Mouse (Mus musculus) forebrain, embryonic 15.5 days (tissue): ENCODE measurements around the gene Tcte2. TPM values are rescaled to one million over a fixed set of nuclear protein-coding genes. Genes with fewer than 3 reads are reported as not detected.

ENCODE experiments used
- ATAC-seq: fragments of 200-750 bp; cut with Nextera tagmentation; replicated peaks from 2 replicates; pipeline ENCODE4 v1.8.0; 2017; ENCODE audit warnings: mild to moderate bottlenecking, moderate TSS enrichment, moderate library complexity
- H3K27ac ChIP-seq: fragments of 300-500 bp; sonication (generic); replicated peaks from 2 replicates; pipeline ENCODE4 v1.5.1; 2015; ENCODE audit warnings: mild to moderate bottlenecking, inconsistent platforms
- H3K27me3 ChIP-seq: fragments of 300-500 bp; sonication (generic); 2 replicates; pipeline ENCODE4 v1.6.1; 2015; ENCODE audit warnings: inconsistent platforms
- H3K36me3 ChIP-seq: fragments of 300-500 bp; sonication (generic); 2 replicates; pipeline ENCODE4 v1.6.1; 2015; ENCODE audit warnings: mild to moderate bottlenecking, inconsistent platforms
- H3K4me1 ChIP-seq: fragments of 300-500 bp; sonication (generic); 2 replicates; pipeline ENCODE4 v1.6.1; 2015; ENCODE audit warnings: inconsistent platforms
- H3K4me2 ChIP-seq: fragments of 300-500 bp; sonication (generic); replicated peaks from 2 replicates; pipeline ENCODE4 v1.6.1; 2015; ENCODE audit warnings: mild to moderate bottlenecking, inconsistent platforms
- H3K4me3 ChIP-seq: fragments of 300-500 bp; sonication (generic); 2 replicates; pipeline ENCODE4 v1.5.1; 2015; ENCODE audit warnings: mild to moderate bottlenecking, inconsistent platforms
- H3K9ac ChIP-seq: fragments of 300-500 bp; sonication (generic); replicated peaks from 2 replicates; pipeline ENCODE4 v1.6.1; 2015; ENCODE audit warnings: mild to moderate bottlenecking, inconsistent platforms
- H3K9me3 ChIP-seq: fragments of 300-500 bp; sonication (generic); 2 replicates; pipeline ENCODE4 v1.6.1; 2016; ENCODE audit warnings: inconsistent platforms
- WGBS: fragments of 180-500 bp; shearing (Covaris S2); methylation state at CpG from one replicate; pipeline ENCODE4 v1.1.7; 2015; ENCODE audit warnings: mixed read lengths; 5-methylcytosine and 5-hydroxymethylcytosine counted together
- polyA plus RNA-seq: library from polyadenylated mRNA; unstranded; fragments of >200 nt; fragmentation: Nextera tagmentation; extraction: Ambion mirVana; gene quantifications from 2 replicates; pipeline ENCODE4 v1.2.1, GENCODE M21; 2015

The Tcte2 gene
- polyA plus RNA-seq, 1 experiment from 2014 or later = 27.8 TPM

GRCm38 (mm10) chr17:13763819-13764218 lies 2.2 kb upstream of the Tcte2 start:
- H3K27me3 ChIP-seq = no peaks in the 10 kb centered on the region
- peaks cover 37% of the 10 kb centered on the region for H3K4me1 ChIP-seq
- H3K4me2 ChIP-seq = no peak overlapping the region
- H3K9ac ChIP-seq = no peak overlapping the region
- no peaks in the 10 kb centered on the region for H3K9me3 ChIP-seq
- ATAC-seq = no peak
- H3K27ac ChIP-seq = no peak overlapping the region
- WGBS = 53% methylated on average over 1 of the region's 1 CpGs
- H3K4me3 ChIP-seq = no peak overlapping the region
- no peaks in the 10 kb centered on the region for H3K36me3 ChIP-seq

GRCm38 (mm10) chr17:13760675-13761178 lies 898 bp downstream of the Tcte2 start:
- H3K9ac ChIP-seq = peak overlapping the region; percentile 99
- no peaks in the 10 kb centered on the region for H3K9me3 ChIP-seq
- WGBS = under 1% methylated on average over 67 of the region's 72 CpGs
- peak overlapping the region; percentile 97 for H3K4me3 ChIP-seq
- peaks cover 50% of the 10 kb centered on the region for H3K4me1 ChIP-seq
- H3K27me3 ChIP-seq = no peaks in the 10 kb centered on the region
- peak overlapping the region; percentile 87 for H3K4me2 ChIP-seq
- no peaks in the 10 kb centered on the region for H3K36me3 ChIP-seq
- ATAC-seq = peak; percentile 41
- peak overlapping the region; percentile 98 for H3K27ac ChIP-seq

- Histone ChIP-seq H3K27me3 (no peaks in the 10 kb centered on the region), H3K4me2 (peak within 1 kb of the TSS; percentile 87), H3K27ac (peak within 1 kb of the TSS; percentile 98), H3K4me1 (peaks cover 45% of the 10 kb centered on the region), H3K9me3 (no peaks in the 10 kb centered on the region), H3K36me3 (no peaks in the 10 kb centered on the region), H3K9ac (peak within 1 kb of the TSS; percentile 99), H3K4me3 (peak within 1 kb of the TSS; percentile 97)
- WGBS = under 1% methylated on average over 102 of the region's 108 CpGs
- peak; percentile 89 for ATAC-seq
Measured at GRCm38 (mm10) chr17:13759853-13760627, 1.6 kb downstream of the Tcte2 start, which contains the start of gene Afdn. Afdn (plus strand) TSS chr17:13760539.

- Histone ChIP-seq H3K27ac (peak overlapping the region; percentile 98), H3K9ac (peak overlapping the region; percentile 99), H3K4me2 (peak overlapping the region; percentile 50), H3K36me3 (no peaks in the 10 kb centered on the region), H3K4me1 (peaks cover 39% of the 10 kb centered on the region), H3K27me3 (no peaks in the 10 kb centered on the region), H3K4me3 (peak overlapping the region; percentile 97), H3K9me3 (no peaks in the 10 kb centered on the region)
- WGBS = under 1% methylated on average over 13 of the region's 13 CpGs
- peak; percentile 16; the same call in 1 of the 2 replicates for ATAC-seq
Measured at GRCm38 (mm10) chr17:13759156-13759852, 2.3 kb downstream of the Tcte2 start.

- peak overlapping the region; percentile 98 for H3K27ac ChIP-seq
Measured at GRCm38 (mm10) chr17:13758586-13758985, 3.0 kb downstream of the Tcte2 start.

GRCm38 (mm10) chr17:13754940-13755339 lies 6.7 kb downstream of the Tcte2 start:
- Histone ChIP-seq H3K4me2 (no peak overlapping the region), H3K27ac (no peak overlapping the region), H3K36me3 (no peaks in the 10 kb centered on the region), H3K4me1 (peaks cover 15% of the 10 kb centered on the region), H3K27me3 (no peaks in the 10 kb centered on the region), H3K9ac (no peak overlapping the region), H3K9me3 (no peaks in the 10 kb centered on the region), H3K4me3 (no peak overlapping the region)
- no peak for ATAC-seq
- WGBS = 83% methylated on average over 6 of the region's 6 CpGs

More at GRCm38 (mm10) chr17:13758586-13758985, 3.0 kb downstream of the Tcte2 start:
- no peak for ATAC-seq
- H3K4me3 ChIP-seq = peak overlapping the region; percentile 97
- no peaks in the 10 kb centered on the region for H3K27me3 ChIP-seq
- H3K9ac ChIP-seq = peak overlapping the region; percentile 99
- 12% methylated on average over 7 of the region's 7 CpGs for WGBS
- H3K4me1 ChIP-seq = peaks cover 33% of the 10 kb centered on the region
- peak overlapping the region; percentile 50 for H3K4me2 ChIP-seq
- H3K36me3 ChIP-seq = no peaks in the 10 kb centered on the region
- H3K9me3 ChIP-seq = no peaks in the 10 kb centered on the region

- no peak overlapping the region for H3K4me3 ChIP-seq
- H3K27ac ChIP-seq = no peak overlapping the region
- H3K9me3 ChIP-seq = no peaks in the 10 kb centered on the region
- no peaks in the 10 kb centered on the region for H3K27me3 ChIP-seq
- no peak overlapping the region for H3K9ac ChIP-seq
- H3K4me1 ChIP-seq = peaks cover 14% of the 10 kb centered on the region
- no peaks in the 10 kb centered on the region for H3K36me3 ChIP-seq
- no peak overlapping the region for H3K4me2 ChIP-seq
- ATAC-seq = no peak
- whole genome bisulfite sequencing = 82% methylated on average over 4 of the region's 4 CpGs
Measured at GRCm38 (mm10) chr17:13753918-13754317, 7.7 kb downstream of the Tcte2 start.

GRCm38 (mm10) chr17:13749027-13749426 lies 12.6 kb downstream of the Tcte2 start:
- Histone ChIP-seq H3K27ac (no peak overlapping the region), H3K9me3 (no peaks in the 10 kb centered on the region), H3K4me1 (peaks cover 10% of the 10 kb centered on the region), H3K27me3 (no peaks in the 10 kb centered on the region), H3K36me3 (no peaks in the 10 kb centered on the region), H3K4me2 (no peak overlapping the region), H3K4me3 (no peak overlapping the region), H3K9ac (no peak overlapping the region)
- ATAC-seq = no peak
- 99% methylated on average over 4 of the region's 4 CpGs for WGBS

- ATAC-seq = no peak
- 88% methylated on average over 9 of the region's 9 CpGs for WGBS
Measured at GRCm38 (mm10) chr17:13747681-13748080, 13.9 kb downstream of the Tcte2 start.

GRCm38 (mm10) chr17:13746330-13746729 lies 15.3 kb downstream of the Tcte2 start:
- 65% methylated on average over 6 of the region's 6 CpGs for WGBS
- Histone ChIP-seq H3K27me3 (no peaks in the 10 kb centered on the region), H3K9ac (no peak overlapping the region), H3K9me3 (no peaks in the 10 kb centered on the region), H3K27ac (no peak overlapping the region), H3K4me1 (peaks cover 15% of the 10 kb centered on the region), H3K36me3 (no peaks in the 10 kb centered on the region), H3K4me3 (no peak overlapping the region), H3K4me2 (no peak overlapping the region)
- ATAC-seq = no peak

More at GRCm38 (mm10) chr17:13747681-13748080, 13.9 kb downstream of the Tcte2 start:
- Histone ChIP-seq H3K4me3 (no peak overlapping the region), H3K4me1 (peaks cover 15% of the 10 kb centered on the region), H3K36me3 (no peaks in the 10 kb centered on the region), H3K27ac (no peak overlapping the region), H3K9ac (no peak overlapping the region), H3K27me3 (no peaks in the 10 kb centered on the region), H3K9me3 (no peaks in the 10 kb centered on the region), H3K4me2 (no peak overlapping the region)

- H3K4me3 ChIP-seq = no peak overlapping the region
- 0 out of 2 replicates have a peak, but pooled peaks have one; percentile 24 for ATAC-seq
- no peaks in the 10 kb centered on the region for H3K27me3 ChIP-seq
- H3K9me3 ChIP-seq = no peaks in the 10 kb centered on the region
- no peaks in the 10 kb centered on the region for H3K36me3 ChIP-seq
- H3K4me1 ChIP-seq = peaks cover 15% of the 10 kb centered on the region
- H3K27ac ChIP-seq = 0 out of 2 replicates have a peak overlapping the region, but pooled peaks have one; percentile 14
- H3K4me2 ChIP-seq = no peak overlapping the region
- H3K9ac ChIP-seq = no peak overlapping the region
- WGBS = 47% methylated on average over 2 of the region's 2 CpGs
Measured at GRCm38 (mm10) chr17:13745373-13745772, 16.3 kb downstream of the Tcte2 start.

- Histone ChIP-seq H3K4me3 (no peak overlapping the region), H3K9me3 (no peaks in the 10 kb centered on the region), H3K4me2 (no peak overlapping the region), H3K27ac (0 out of 2 replicates have a peak overlapping the region, but pooled peaks have one; percentile 14), H3K27me3 (no peaks in the 10 kb centered on the region), H3K36me3 (no peaks in the 10 kb centered on the region), H3K4me1 (peaks cover 15% of the 10 kb centered on the region), H3K9ac (no peak overlapping the region)
- 0 out of 2 replicates have a peak, but pooled peaks have one; percentile 23 for ATAC-seq
- 29% methylated on average over 4 of the region's 4 CpGs for WGBS
Measured at GRCm38 (mm10) chr17:13744824-13745223, 16.8 kb downstream of the Tcte2 start.
